Mouse (Mus musculus): ENCODE measurements at regions not wholly inside any gene's neighbourhood (a gene's known extent, or its start where the extent isn't known, plus 50 kb on each side); places are given as distances from the start of the nearest gene placed in this dataset.

DNA sequence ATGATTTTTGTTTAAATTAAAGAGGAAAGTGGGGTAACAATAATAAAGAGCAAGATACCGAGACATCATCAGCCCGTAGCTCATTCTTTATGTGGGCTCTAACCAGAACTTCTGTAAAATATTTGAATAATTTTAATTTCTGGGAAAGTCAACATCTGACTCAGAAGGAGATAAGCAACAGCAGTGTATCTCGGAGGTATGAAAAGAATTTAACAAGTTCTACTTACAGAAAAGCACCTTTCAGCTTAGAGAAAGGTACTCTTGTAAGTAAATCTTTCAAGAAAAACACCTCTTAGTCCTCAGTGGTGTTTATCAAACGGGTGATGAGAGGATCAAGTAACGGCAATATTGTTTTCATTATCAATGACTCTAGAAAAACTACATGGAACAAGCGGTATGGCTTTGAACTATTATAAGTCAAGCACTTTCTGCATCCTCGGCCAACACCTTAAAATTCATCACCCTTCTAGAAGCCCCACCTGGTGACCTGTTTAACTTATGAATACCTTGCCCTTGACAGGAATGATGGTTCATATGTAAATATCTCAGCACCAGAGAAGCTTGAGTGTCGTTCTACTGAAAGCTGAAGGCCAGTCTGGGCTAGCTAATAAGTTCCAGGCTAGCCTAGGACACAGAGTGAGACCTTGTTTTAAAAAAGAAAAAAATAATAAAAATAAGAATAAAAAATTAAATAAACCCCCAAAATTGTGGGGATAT is 57.7 kb upstream of the Slc39a8 start:
- no peak overlapping the region for H3K4me2 ChIP-seq
- no peak for ATAC-seq (ENCODE audit: borderline replicate concordance, extremely low read depth, low FRiP score, low TSS enrichment)
- H3K4me1 ChIP-seq = no peaks in the 10 kb centered on the region
- no peaks in the 10 kb centered on the region for H3K27me3 ChIP-seq
- H3K9ac ChIP-seq = no peak overlapping the region
- H3K27ac ChIP-seq = peak overlapping the region; percentile 15; the same call in 1 of the 2 replicates
- no peak overlapping the region for H3K4me3 ChIP-seq
- WGBS = 48% methylated on average over 8 of the region's 8 CpGs
- no peaks in the 10 kb centered on the region for H3K36me3 ChIP-seq
- H3K9me3 ChIP-seq = no peaks in the 10 kb centered on the region

DNA sequence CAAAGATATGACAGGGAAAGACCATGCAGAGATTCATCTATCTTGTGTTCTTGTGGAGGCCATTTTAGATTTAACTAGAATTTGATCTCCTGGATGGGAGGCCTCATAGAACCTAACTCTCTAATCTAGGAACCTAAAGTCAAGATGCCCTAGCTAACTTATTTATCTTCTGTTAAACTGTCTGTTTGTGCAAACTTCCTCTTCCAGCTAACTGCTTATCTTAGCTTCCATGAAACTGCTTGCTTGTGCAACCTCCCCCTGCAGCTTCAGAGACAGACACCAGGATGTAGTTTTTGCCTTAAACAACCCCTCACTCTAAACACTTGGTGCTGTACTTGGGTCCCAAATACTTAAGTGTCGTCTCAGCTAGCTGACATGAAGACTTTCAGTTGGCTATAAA is 66.5 kb upstream of the Nfkb1 start:
- WGBS = 36% methylated on average over 1 of the region's 1 CpGs
- H3K36me3 ChIP-seq = no peaks in the 10 kb centered on the region
- H3K4me1 ChIP-seq = no peaks in the 10 kb centered on the region
- no peaks in the 10 kb centered on the region for H3K9me3 ChIP-seq
- H3K27ac ChIP-seq = no peak overlapping the region
- no peaks in the 10 kb centered on the region for H3K27me3 ChIP-seq
- H3K4me3 ChIP-seq = no peak overlapping the region
- H3K4me2 ChIP-seq = no peak overlapping the region
- ATAC-seq (ENCODE audit: borderline replicate concordance, extremely low read depth, low FRiP score, low TSS enrichment) = no peak
- no peak overlapping the region for H3K9ac ChIP-seq

DNA sequence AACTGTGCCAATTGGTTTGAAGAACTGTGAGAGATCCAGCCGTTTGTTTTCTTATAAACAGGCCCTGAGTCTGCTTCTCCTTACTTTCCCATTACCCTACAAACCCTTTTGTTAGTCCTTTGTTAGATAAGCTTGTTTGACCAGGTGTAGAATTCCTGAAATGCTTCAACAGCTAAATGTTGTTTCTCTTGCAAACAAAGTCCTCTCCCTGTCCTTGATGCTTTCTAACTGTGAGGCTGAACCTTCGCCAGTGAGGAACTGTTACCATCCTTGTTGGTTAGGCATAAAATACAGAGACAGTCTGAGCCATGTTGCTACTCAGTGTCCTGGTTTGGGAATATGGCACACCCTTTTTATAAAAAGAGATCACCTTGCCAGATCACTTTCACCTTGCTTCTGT is 65.5 kb upstream of the Nfkb1 start:
- ATAC-seq (ENCODE audit: borderline replicate concordance, extremely low read depth, low FRiP score, low TSS enrichment) = no peak
- 35% methylated on average over 2 of the region's 2 CpGs for WGBS
- H3K36me3 ChIP-seq = no peaks in the 10 kb centered on the region
- no peaks in the 10 kb centered on the region for H3K4me1 ChIP-seq
- H3K27me3 ChIP-seq = no peaks in the 10 kb centered on the region
- no peaks in the 10 kb centered on the region for H3K9me3 ChIP-seq
- no peak overlapping the region for H3K4me2 ChIP-seq
- H3K27ac ChIP-seq = peak overlapping the region; percentile 22; the same call in 1 of the 2 replicates
- H3K9ac ChIP-seq = no peak overlapping the region
- no peak overlapping the region for H3K4me3 ChIP-seq

DNA sequence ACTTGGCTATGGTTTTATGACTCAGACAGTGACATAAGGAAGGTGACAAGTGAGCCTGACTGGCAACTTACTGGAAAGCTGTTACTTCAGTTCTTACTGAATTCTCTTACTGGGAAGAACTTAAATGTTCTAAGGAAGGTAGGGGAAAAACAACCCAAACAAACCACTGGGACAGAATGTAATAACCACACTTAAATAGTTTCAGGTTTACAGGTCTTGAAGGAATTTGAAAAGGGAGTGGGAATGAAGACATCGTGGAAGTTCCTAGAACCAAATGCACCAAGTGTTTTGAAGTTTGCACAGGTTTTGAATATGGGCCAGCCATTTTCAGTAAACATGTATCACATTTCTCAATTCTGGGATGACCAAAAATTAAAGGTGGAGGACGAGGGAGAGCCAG is 59.4 kb upstream of the Nfkb1 start:
- Histone ChIP-seq H3K36me3 (no peaks in the 10 kb centered on the region), H3K4me3 (no peak overlapping the region), H3K9me3 (no peaks in the 10 kb centered on the region), H3K27me3 (no peaks in the 10 kb centered on the region), H3K9ac (no peak overlapping the region), H3K4me1 (no peaks in the 10 kb centered on the region), H3K27ac (no peak overlapping the region), H3K4me2 (no peak overlapping the region)
- no peak for ATAC-seq (ENCODE audit: borderline replicate concordance, extremely low read depth, low FRiP score, low TSS enrichment)
- WGBS = 66% methylated on average over 2 of the region's 2 CpGs

- 70% methylated on average over 4 of the region's 4 CpGs for WGBS
- H3K9ac ChIP-seq = no peak overlapping the region
- no peaks in the 10 kb centered on the region for H3K36me3 ChIP-seq
- no peak overlapping the region for H3K4me2 ChIP-seq
- no peak overlapping the region for H3K4me3 ChIP-seq
- no peaks in the 10 kb centered on the region for H3K4me1 ChIP-seq
- no peak overlapping the region for H3K27ac ChIP-seq
- no peak for ATAC-seq (ENCODE audit: borderline replicate concordance, extremely low read depth, low FRiP score, low TSS enrichment)
- no peaks in the 10 kb centered on the region for H3K9me3 ChIP-seq
- no peaks in the 10 kb centered on the region for H3K27me3 ChIP-seq
Measured at GRCm38 (mm10) chr3:135745417-135745816, 54.1 kb upstream of the Nfkb1 start.
